Mouse (Mus musculus) embryonic stem cell, embryonic (primary cell): ENCODE data around the gene Pde6h.

ENCODE experiments used
- CTCF ChIA-PET, 4 experiments: fragments of 300-600 bp in 2 of 4; fragments of 350-600 bp in 2 of 4; sonication (Branson Sonifier 250); formaldehyde crosslinking; loops; one replicate each; lab custom pipeline; 2022; ENCODE audit warnings: inconsistent platforms in 2 of 4; lab: Charles Lee
- POLR2A ChIA-PET, 4 experiments: fragments of 300-600 bp in 2 of 4; fragments of 350-600 bp in 2 of 4; sonication (Branson Sonifier 250); formaldehyde crosslinking; loops; one replicate each; lab custom pipeline; 2022; ENCODE audit warnings: antibody characterized with exemption in 4 of 4, inconsistent platforms in 1 of 4; lab: Charles Lee

The Pde6h gene

DNA sequence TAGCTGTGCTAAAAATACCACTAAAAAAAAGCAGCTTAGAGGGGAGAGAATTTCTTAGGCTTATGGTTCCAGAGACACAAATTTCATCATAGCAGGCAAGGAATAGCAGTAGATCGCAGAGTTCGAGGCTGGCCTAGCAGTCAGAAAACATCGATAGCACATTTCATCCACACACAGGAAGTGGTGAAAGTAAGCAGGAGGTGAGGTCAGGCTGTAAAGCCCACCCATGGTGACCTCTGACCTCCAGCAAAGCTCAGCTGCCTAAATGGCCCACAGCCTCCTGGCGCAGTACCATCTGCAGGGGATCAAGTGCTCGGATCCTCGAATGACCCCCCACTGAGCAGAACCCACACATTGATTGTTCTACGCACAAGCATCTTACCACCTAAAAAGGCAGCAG is 59.6 kb downstream of the Pde6h start:
- ChIA-PET POLR2A (interaction anchor here in 1 of 4 experiments (1.1 kb wide), 1 partner anchor 179 kb away, joined by 5 read pairs; the partner anchor contains the start of gene Hist4h4), CTCF (interaction anchor here in 1 of 4 experiments (1.4 kb wide), 1 partner anchor 17 kb away, joined by 3 read pairs; no protein-coding TSS in a partner anchor)

DNA sequence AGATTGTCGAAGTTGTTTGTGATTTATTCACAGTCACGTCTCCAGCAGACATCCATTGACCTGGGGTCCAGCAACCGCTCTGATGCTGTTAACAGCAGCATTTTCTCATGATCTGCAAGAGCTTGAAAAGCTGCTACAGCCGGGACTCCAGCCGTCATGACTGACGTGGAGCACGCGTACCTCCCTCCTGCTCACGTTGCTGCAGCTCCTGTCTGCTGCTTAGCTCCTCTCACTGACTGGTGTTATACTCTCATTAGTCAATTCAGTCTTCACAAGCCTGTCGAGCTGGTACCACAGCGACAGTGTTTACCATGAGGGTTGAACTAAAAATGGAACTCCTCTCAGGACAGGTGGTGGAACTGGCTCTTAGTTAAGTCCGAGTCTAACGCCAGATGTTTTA is 62.4 kb downstream of the Pde6h start:
- ChIA-PET CTCF (interaction anchor here in 1 of 4 experiments (0.6 to 1.3 kb wide), 2 partner anchors 19 to 560 kb away, joined by 3 read pairs; no protein-coding TSS in a partner anchor), POLR2A (interaction anchor here in 3 of 4 experiments (0.9 to 4.4 kb wide), 7 partner anchors 14 to 182 kb away, joined by 3 to 27 read pairs (median 5); partner anchors contain the start of genes Hist4h4 (in 2 of the 3) and H2afj (in 1 of the 3))

DNA sequence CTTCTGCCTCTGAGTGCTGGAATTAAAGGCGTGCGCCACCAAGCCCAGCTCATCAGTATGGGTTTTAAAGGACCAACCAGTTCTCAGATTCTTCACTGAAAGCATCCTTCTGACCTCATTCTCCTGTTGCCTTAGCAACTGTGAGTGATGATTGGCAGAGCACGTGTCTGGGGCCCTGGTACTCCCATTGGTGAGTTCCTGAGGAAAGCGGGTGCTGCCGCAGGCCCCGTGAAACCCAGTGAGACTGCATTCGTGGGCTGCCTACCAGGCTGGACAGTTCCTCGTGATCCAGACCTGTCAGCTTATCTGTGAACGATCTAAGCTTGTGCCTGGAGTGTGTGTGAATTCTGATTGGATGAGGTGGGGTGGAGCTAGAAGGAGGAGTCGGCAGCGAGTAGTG is 63.1 kb downstream of the Pde6h start:
- ChIA-PET POLR2A (interaction anchor here in 3 of 4 experiments (0.6 to 4.4 kb wide), 6 partner anchors 139 to 183 kb away, joined by 3 to 27 read pairs (median 6); partner anchors contain the start of genes Hist4h4 (in 3 of the 3) and H2afj (in 1 of the 3)), CTCF (interaction anchor here in 1 of 4 experiments (0.8 kb wide), 1 partner anchor 14 kb away, joined by 3 read pairs; no protein-coding TSS in a partner anchor)

DNA sequence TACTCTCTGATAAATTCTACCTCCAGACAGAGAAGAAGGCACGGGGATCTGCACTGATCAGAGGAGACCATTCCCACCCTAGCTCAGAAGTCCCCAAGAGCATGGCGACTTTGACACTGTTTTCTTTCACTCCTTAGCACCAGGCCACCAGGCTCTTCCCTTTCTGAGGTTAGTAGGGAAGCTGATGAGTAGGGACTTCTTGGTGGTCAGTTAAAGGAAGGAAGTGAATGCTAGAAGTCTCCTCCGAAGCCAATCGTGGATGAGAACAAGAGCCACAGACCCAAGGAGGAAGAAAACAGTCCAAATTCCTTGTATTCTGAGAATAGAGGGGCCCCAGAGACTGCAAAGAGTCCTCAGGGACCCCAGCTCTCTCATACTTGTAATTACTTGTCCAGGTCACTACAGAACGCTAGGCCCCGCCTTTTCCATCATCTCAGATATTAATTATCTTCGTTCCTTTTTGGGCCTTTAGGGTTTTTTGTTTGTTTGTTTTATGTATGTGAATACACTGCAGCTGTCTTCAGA is 65.0 kb downstream of the Pde6h start:
- ChIA-PET CTCF (no interaction called here), POLR2A (interaction anchor here in 3 of 4 experiments (0.7 to 4.4 kb wide), 4 partner anchors 8 to 185 kb away, joined by 4 to 27 read pairs (median 8); partner anchors contain the start of genes Hist4h4 (in 2 of the 3) and H2afj (in 1 of the 3))

DNA sequence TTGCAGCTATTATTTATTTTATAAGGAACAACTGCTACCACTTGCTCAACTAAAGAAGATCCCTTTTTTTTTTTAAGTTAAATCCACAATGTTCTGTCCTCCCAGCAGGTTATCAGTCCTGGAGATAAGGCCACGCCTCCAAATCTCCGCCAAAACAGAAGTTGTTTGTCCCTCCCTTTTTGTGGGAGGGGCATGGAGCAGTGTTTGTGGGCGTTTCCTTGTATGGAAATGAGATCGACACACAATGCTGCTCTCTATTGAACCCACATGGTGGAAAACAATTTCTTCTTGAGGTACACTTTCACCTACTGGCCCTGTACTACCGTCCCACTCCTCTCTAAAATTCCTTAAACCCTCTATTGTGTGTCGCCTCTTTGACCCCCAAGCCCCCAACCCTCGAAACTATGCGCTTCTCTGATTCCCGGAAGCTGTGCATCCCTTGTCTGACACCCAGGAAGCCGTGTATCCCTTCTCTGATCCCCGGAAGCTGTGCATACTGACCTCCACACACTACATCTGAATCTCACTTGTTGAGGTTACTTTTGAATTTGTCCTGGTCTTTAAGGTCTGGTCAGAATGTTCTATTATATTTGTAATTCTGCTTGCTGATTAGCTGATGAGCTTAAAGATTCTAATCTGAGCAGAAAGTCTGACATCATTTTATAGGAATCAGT is 66.3 kb downstream of the Pde6h start:
- CTCF ChIA-PET: interaction anchor here in 3 of 4 experiments (0.6 to 1.4 kb wide), 4 partner anchors 9 to 370 kb away, joined by 3 to 4 read pairs (median 4); no protein-coding TSS in a partner anchor

DNA sequence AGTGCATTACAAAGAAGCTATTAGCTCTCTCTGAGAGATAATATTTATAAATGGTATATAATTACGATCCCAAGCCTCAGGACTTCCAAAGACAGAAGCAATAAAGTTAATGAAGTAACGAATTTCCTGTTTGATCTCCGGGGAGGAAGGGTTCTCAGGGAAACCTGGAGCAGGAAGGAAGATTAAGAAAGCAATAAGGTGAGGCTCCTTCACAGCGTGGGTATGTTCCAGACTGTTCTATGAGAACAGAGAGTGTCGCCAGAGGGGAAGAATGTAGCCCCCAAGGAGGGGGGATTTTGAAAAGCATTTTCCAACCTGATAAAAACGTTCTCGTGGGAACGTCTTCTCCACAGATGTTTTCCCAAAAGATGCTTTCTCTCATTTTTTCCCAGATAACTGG is 66.9 kb downstream of the Pde6h start:
- ChIA-PET CTCF (interaction anchor here in 3 of 4 experiments (0.6 to 1.4 kb wide), 4 partner anchors 9 to 371 kb away, joined by 3 to 4 read pairs (median 4); no protein-coding TSS in a partner anchor), POLR2A (interaction anchor here (0.6 to 2.9 kb wide), 9 partner anchors 10 to 750 kb away, joined by 3 to 30 read pairs (median 4); partner anchors contain the start of genes Hist4h4 (in 3 of the 4) and H2afj (in 1 of the 4))

More for the DNA sequence above, 66.3 kb downstream of the Pde6h start:
- POLR2A ChIA-PET: interaction anchor here (0.6 to 2.9 kb wide), 9 partner anchors 10 to 751 kb away, joined by 3 to 30 read pairs (median 5); partner anchors contain the start of genes Hist4h4 (in 3 of the 4) and H2afj (in 1 of the 4)

DNA sequence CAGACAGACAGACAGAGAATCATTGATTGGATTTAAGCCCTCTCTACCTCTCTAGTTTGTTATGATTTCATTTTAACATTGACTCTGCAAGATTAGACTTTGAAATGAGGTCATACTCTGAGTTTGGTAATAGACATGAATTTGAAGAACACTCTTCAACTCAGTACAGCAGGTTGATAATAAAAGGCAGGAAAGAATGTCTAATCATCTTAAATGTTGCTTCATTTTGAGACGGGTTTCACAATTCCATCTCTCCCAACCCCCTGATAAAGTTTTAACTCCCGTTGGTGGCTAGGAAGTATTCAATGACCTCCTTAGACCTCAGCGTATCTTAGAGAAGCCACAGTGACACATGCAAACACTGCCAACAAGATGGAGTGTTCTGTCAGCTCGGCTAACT is 69.9 kb downstream of the Pde6h start:
- POLR2A ChIA-PET: interaction anchor here in 2 of 4 experiments (1.3 to 3.7 kb wide), 2 partner anchors 185 to 189 kb away, joined by 4 to 12 read pairs; partner anchors contain the start of genes H2afj (in 1 of the 2) and Hist4h4 (in 1 of the 2)

DNA sequence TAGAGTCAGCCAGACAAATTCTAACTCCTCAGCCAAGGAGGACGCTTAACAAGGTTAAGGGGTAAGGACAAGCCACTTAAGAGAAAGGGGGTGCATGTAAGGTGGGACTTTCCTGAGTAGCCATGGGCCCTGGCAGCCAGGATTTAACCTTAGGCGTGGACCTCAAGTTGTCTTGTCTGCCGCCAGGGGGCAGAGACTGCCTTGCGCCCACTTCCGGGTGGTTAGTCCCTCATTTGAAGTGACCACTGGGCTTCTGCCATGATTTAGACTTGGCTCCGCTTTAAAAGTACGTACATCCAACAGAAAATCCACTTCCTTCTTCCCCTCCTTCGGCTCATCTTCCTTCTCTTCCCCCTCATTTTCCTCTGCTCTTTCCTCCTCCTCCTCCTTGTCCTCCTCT is 71.9 kb downstream of the Pde6h start:
- ChIA-PET CTCF (interaction anchor here in 1 of 4 experiments (1.0 to 1.3 kb wide), 2 partner anchors 16 to 196 kb away, joined by 3 to 4 read pairs (median 3); no protein-coding TSS in a partner anchor), POLR2A (interaction anchor here in 1 of 4 experiments (0.6 kb wide), 1 partner anchor 17 kb away, joined by 4 read pairs; no protein-coding TSS in a partner anchor)

More for the DNA sequence above, 69.9 kb downstream of the Pde6h start:
- CTCF ChIA-PET: no interaction called here

DNA sequence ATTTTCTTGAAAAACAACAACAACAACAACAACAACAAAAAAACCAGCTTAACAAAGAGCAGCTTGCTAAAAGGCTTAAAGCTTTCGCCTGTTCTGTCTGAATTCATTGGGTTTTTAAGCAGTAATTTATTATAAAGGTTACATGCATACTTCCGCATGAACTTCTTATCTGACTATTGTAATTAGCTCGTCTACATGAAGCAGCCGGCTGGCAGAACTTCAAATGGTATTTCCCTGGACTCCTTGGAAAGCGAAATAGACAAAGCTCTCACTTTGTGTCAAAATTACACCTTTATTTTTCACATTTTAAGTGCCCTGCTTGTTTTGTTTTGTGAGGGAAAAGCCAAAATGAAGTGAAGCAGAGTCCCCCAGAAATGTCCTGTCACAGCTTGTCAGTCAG is 72.7 kb downstream of the Pde6h start:
- POLR2A ChIA-PET: interaction anchor here in 2 of 4 experiments (0.8 to 2.0 kb wide), 5 partner anchors 12 to 192 kb away, joined by 3 to 9 read pairs (median 6); partner anchors contain the start of genes Hist4h4 (in 2 of the 2) and H2afj (in 1 of the 2)
- CTCF ChIA-PET: interaction anchor here in 2 of 4 experiments (1.1 to 1.3 kb wide), 2 partner anchors 149 to 196 kb away, joined by 3 to 4 read pairs; no protein-coding TSS in a partner anchor

DNA sequence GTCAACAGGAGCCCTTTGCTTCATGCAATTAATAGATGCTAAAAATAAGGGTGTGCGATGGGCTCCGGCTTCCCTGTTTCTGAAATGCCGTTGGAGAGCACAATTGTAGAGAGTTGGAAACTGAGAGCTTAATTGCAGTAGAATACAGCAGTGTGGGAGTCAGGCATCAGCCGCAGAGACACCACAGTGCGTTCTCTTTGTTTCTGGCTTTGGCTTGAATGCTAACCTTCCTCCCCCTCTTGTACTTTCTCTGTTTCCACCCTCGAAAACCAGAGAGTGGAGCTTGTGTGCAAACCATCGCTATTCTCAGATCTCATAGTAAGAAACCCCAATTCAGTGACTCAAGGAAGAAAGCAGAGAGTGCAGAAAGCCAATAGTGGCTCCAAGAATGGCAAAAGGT is 74.5 kb downstream of the Pde6h start:
- ChIA-PET POLR2A (interaction anchor here in 2 of 4 experiments (1.1 to 4.5 kb wide), 11 partner anchors 8 to 195 kb away, joined by 3 to 30 read pairs (median 6); partner anchors contain the start of genes Hist4h4 (in 2 of the 2), H2afj (in 1 of the 2), Rerg (in 1 of the 2) and Wbp11 (in 1 of the 2)), CTCF (interaction anchor here in 2 of 4 experiments (0.6 kb wide), 2 partner anchors 80 to 194 kb away, joined by 3 read pairs; partner anchors contain the start of gene Hist4h4 (in 1 of the 2))

DNA sequence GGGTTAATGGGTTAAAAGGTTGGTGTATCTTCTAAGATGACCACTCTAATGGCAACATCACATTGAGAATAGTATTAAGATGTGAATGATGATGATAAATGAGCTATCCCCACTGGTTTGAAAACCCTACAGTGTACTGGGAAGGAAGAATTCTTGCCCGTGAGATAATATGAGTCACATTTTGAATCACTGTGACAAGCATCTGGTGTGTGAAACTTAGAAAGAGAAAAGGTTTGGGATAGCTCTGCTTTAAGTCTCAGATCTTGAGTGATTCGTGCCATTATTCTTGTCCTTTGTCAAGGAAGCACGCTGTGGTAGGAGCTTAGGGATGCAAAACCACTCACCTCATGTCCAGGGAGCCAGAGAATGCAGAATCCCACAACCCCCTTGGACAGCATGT is 75.4 kb downstream of the Pde6h start:
- POLR2A ChIA-PET: interaction anchor here in 3 of 4 experiments (0.7 to 4.5 kb wide), 10 partner anchors 8 to 195 kb away, joined by 3 to 30 read pairs (median 6); partner anchors contain the start of genes Hist4h4 (in 2 of the 3), Arhgdib (in 1 of the 3), H2afj (in 1 of the 3) and Rerg (in 1 of the 3)
- CTCF ChIA-PET: interaction anchor here in 2 of 4 experiments (0.6 to 1.0 kb wide), 4 partner anchors 9 to 171 kb away, joined by 3 to 4 read pairs (median 4); partner anchors contain the start of gene Rerg (in 2 of the 2)

DNA sequence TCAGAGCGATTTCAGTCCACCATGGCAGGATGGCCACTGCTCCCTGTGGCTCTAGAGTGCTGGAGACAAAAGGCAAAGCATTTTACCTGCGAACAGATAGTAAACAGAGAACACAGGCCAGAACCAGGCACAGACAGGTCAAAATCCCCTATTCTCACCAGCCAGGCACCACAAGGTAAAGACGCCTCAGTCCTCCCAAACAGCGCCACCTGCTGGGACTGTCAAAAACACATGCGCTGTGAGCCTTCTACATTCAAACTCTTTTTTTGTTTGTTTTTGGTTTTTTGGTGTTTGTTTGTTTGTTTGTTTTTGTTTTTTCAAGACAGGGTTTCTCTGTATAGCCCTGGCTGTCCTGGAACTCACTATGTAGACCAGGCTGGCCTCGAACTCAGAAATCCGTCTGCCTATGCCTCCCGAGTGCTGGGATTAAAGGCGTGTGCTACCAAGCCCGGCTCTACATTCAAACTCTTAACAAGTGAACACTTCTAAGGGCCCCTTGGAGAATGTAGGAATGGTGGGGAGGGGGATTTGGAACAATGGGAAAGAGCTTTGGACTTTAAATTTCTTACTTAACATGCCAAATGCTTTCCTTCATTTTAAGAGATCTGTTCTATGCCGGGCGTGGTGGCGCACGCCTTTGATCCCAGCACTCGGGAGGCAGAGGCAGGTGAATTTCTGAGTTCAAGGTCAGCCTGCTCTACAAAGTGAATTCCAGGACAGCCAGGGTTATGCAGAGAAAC is 76.2 kb downstream of the Pde6h start:
- ChIA-PET POLR2A (interaction anchor here (0.6 to 4.5 kb wide), 36 partner anchors 8 to 468 kb away, joined by 3 to 30 read pairs (median 6); partner anchors contain the start of genes H2afj (in 3 of the 4), Wbp11 (in 3 of the 4), Hist4h4 (in 2 of the 4) and Rerg (in 2 of the 4)), CTCF (interaction anchor here (0.6 to 1.3 kb wide), 11 partner anchors 10 to 270 kb away, joined by 3 to 5 read pairs (median 4); partner anchors contain the start of gene Rerg (in 2 of the 4))

DNA sequence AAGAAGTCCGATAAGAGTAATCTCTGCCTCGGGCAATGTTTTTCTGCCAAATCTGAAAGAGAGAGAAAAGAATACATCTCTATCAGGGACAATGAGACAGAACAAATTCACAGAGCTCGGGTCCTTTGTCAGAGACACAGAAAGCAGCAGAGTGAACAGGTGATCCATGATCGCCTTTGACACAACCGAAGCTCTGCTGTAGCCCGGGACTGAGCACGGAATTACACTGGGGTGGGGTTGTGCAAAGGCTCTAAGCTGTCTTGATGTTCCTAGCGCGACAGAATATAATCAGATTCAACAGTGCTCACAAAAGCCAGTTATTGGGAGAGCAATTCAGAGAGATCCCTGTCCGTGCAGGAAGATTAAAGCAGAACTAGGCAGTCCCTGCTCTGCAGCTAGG is 77.1 kb downstream of the Pde6h start:
- ChIA-PET POLR2A (interaction anchor here (0.6 to 4.5 kb wide), 34 partner anchors 9 to 389 kb away, joined by 3 to 30 read pairs (median 5); partner anchors contain the start of genes Wbp11 (in 4 of the 4), H2afj (in 2 of the 4), Hist4h4 (in 2 of the 4) and Rerg (in 2 of the 4)), CTCF (interaction anchor here in 3 of 4 experiments (0.6 to 1.3 kb wide), 9 partner anchors 11 to 270 kb away, joined by 3 to 5 read pairs (median 3); partner anchors contain the start of gene Rerg (in 1 of the 3))

DNA sequence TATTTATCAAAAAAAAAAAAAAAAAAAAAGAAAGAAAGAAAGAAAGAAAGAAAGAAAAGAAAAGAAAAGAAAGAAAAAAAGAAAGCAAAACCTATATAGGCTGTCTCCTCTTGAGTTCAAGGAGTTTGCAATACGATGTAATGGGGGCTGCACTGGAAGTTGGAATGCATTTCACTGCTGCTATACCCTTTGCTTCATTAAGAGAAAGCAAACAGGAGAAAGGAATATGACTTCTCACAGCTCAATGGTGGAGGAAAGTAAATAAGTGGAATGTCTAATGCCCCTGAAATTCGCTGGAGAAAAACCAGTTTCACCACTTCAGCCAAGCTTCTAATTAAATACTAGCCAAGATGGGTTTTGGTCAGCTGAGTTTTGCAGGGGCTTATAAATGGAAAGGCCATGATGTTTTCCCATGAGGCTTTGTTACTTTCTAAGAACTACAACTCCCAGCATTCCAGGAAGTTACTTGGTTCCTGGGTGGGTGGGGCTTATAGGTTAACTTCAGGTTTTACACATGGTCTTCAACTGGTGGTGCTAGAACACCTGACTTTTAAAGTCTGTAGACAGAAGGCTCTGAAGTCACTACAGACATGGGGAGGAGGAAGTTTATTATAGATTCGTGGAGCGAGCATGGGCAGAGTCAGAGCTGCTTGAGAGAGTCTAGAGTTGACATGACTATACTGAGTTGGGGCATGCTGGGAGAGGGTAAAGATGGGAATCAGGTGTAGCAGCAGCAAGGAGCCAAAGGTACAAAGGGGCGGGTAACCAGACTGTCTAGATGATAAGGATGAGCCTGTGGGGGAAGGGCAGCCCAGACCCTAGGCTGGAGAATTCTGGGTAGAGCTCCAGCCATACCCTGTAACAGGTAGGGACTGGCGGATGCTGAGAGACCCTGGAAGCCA is 77.9 kb downstream of the Pde6h start:
- ChIA-PET POLR2A (interaction anchor here (0.6 to 4.5 kb wide), 34 partner anchors 8 to 505 kb away, joined by 3 to 30 read pairs (median 6); partner anchors contain the start of genes Wbp11 (in 4 of the 4), H2afj (in 3 of the 4), Hist4h4 (in 3 of the 4) and BC049715 (in 1 of the 4)), CTCF (interaction anchor here in 3 of 4 experiments (1.1 to 1.3 kb wide), 4 partner anchors 106 to 168 kb away, joined by 3 to 5 read pairs (median 4); partner anchors contain the start of gene Rerg (in 1 of the 3))

DNA sequence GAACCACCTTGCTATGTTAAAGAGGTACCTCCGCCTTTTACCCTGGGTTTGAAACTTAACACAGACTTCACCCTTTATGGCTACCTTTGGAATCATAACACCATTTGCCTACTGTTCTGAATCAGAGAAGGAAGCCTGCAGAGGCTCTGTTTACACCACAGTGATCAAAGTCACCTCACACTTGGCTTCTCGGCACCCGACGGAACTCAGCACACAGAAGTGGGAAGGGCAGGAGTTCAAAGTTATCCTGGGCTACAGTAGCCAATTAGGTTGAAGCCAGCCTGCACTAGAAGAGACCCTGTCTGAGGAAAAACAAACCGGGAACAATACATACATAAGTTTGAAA is 78.5 kb downstream of the Pde6h start:
- POLR2A ChIA-PET: interaction anchor here in 3 of 4 experiments (0.6 to 4.5 kb wide), 14 partner anchors 11 to 506 kb away, joined by 3 to 30 read pairs (median 6); partner anchors contain the start of genes Hist4h4 (in 2 of the 3), BC049715 (in 1 of the 3), H2afj (in 1 of the 3) and Wbp11 (in 1 of the 3)
- CTCF ChIA-PET: no interaction called here
